Mouse (Mus musculus) forebrain, embryonic 15.5 days (tissue): Measurements from ENCODE around the gene Dntt. TPM values are rescaled to one million over a fixed set of nuclear protein-coding genes. Genes with fewer than 3 reads are reported as not detected.

Source experiments
- polyA plus RNA-seq: library from polyadenylated mRNA; unstranded; fragments of >200 nt; fragmentation: Nextera tagmentation; extraction: Ambion mirVana; gene quantifications from 2 replicates; pipeline ENCODE4 v1.2.1, GENCODE M21; 2015

Gene Dntt
- polyA plus RNA-seq, 1 experiment from 2014 or later = not detected

Other genes with a start within 250 kb of the Dntt start
- 23.0 and 23.3 TPM in 2 replicates for gene Ccnj, start 198.0 kb upstream of the Dntt start, polyA plus RNA-seq
- gene Zfp518a, start 134.6 kb upstream of the Dntt start, polyA plus RNA-seq = 6.0 and 6.8 TPM in 2 replicates
- gene Blnk, start 34.7 kb upstream of the Dntt start, polyA plus RNA-seq = 0.80 and 0.88 TPM in 2 replicates
- not detected in 2 replicates for gene Opalin, start 47.8 kb downstream of the Dntt start, polyA plus RNA-seq
- gene Tll2, start 177.6 kb downstream of the Dntt start, polyA plus RNA-seq = 0.77 and 0.85 TPM in 2 replicates
- gene Tm9sf3, start 234.7 kb downstream of the Dntt start, polyA plus RNA-seq = 92.2 and 96.3 TPM in 2 replicates